Mouse (Mus musculus): ENCODE results near the gene Pmpca.

The Pmpca gene

GRCm38 (mm10) chr2:26429851-26430250 is 40.7 kb downstream of the Pmpca start:
- no peak for DNase-seq (ENCODE audit: low read depth, low spot score)

- no peak for DNase-seq (ENCODE audit: low read depth, low spot score)
Observed at GRCm38 (mm10) chr2:26434791-26435572, 45.8 kb downstream of the Pmpca start.

- DNase-seq (ENCODE audit: low read depth, low spot score), result no peak
Observed at GRCm38 (mm10) chr2:26437221-26437620, 48.1 kb downstream of the Pmpca start.

GRCm38 (mm10) chr2:26438373-26438772 is 49.2 kb downstream of the Pmpca start:
- no peak for DNase-seq (ENCODE audit: low read depth, low spot score)

- DNase-seq (ENCODE audit: low read depth, low spot score), result no peak
Observed at GRCm38 (mm10) chr2:26439671-26440070, 50.5 kb downstream of the Pmpca start.

GRCm38 (mm10) chr2:26441261-26441660 is 52.1 kb downstream of the Pmpca start:
- no peak for DNase-seq (ENCODE audit: low read depth, low spot score)

GRCm38 (mm10) chr2:26441688-26442087 is 52.5 kb downstream of the Pmpca start:
- no peak for DNase-seq (ENCODE audit: low read depth, low spot score)

GRCm38 (mm10) chr2:26442843-26443242 is 53.7 kb downstream of the Pmpca start:
- no peak for DNase-seq (ENCODE audit: low read depth, low spot score)

- DNase-seq (ENCODE audit: low read depth, low spot score), result no peak
Observed at GRCm38 (mm10) chr2:26443876-26444275, 54.7 kb downstream of the Pmpca start.

- DNase-seq (ENCODE audit: low read depth, low spot score), result no peak
Observed at GRCm38 (mm10) chr2:26444368-26444767, 55.2 kb downstream of the Pmpca start.

- peak; percentile 100 for DNase-seq (ENCODE audit: low read depth, low spot score)
Observed at GRCm38 (mm10) chr2:26444946-26445665, 56.0 kb downstream of the Pmpca start, which contains the start of gene Sec16a. Gene Sec16a, minus strand, starts transcription at chr2:26445216.

GRCm38 (mm10) chr2:26445666-26446445 is 56.7 kb downstream of the Pmpca start:
- peak; percentile 96 for DNase-seq (ENCODE audit: low read depth, low spot score)

- DNase-seq (ENCODE audit: low read depth, low spot score), result no peak
Observed at GRCm38 (mm10) chr2:26446671-26447070, 57.5 kb downstream of the Pmpca start.

All from CD4-positive, CD25-positive, alpha-beta regulatory T cell, adult 2 months (primary cell).